Comparison of ENCODE assay signal across 25 mouse cellular contexts in genomic region chr15:97256411-97256810, GRCm38 (mm10). TPM values are rescaled to one million over a fixed set of nuclear protein-coding genes. Genes with fewer than 3 reads are reported as not detected.
DNase-seq lines count a peak whose midpoint lies in the region; ATAC-seq and TF ChIP-seq lines count a peak whose summit lies in the region.
"Had no signal": no experiment of that assay in that cellular context is flagged by ENCODE, and none has a peak within 500 bp of the region (broad histone marks: within the 10 kb centered on the region; RNA-seq: fewer than 3 reads in every experiment).

No protein-coding gene starts in this region.

- H3K36me3 ChIP-seq in kidney, embryonic 14.5 days (ENCODE audit: control insufficient read depth, insufficient read depth, low read length), result no peaks in the 10 kb centered on the region
- no peaks in the 10 kb centered on the region for H3K36me3 ChIP-seq in kidney, postnatal 0 days (ENCODE audit: insufficient read depth, low read length)
- no peaks in the 10 kb centered on the region for H3K36me3 ChIP-seq in E14TG2a.4 (ENCODE audit: insufficient read depth, low read length)
- H3K36me3 ChIP-seq: embryonic facial prominence, embryonic 10.5 days; embryonic facial prominence, embryonic 12.5 days; forebrain, embryonic 15.5 days; G1E had no signal

- no peak overlapping the region for H3K27ac ChIP-seq in kidney, embryonic 14.5 days (ENCODE audit: low read depth, low read length)
- H3K27ac ChIP-seq in kidney, postnatal 0 days, result no peak overlapping the region; the same call in 1 of the 2 replicates
- H3K27ac ChIP-seq: embryonic facial prominence, embryonic 10.5 days; embryonic facial prominence, embryonic 12.5 days; forebrain, embryonic 13.5 days; forebrain, embryonic 15.5 days had no signal

- no peak overlapping the region for H3K4me2 ChIP-seq in kidney, embryonic 14.5 days (replicated peaks; ENCODE audit: low read depth, low read length)
- H3K4me2 ChIP-seq in kidney, postnatal 0 days (ENCODE audit: low read length), result 0 out of 2 replicates have a peak overlapping the region, but pooled peaks have one; percentile 7
- H3K4me2 ChIP-seq: embryonic facial prominence, embryonic 12.5 days; forebrain, embryonic 13.5 days; forebrain, embryonic 15.5 days had no signal

- no peaks in the 10 kb centered on the region for H3K27me3 ChIP-seq in kidney, embryonic 14.5 days (ENCODE audit: control insufficient read depth, insufficient read depth, low read length)
- H3K27me3 ChIP-seq in kidney, postnatal 0 days (ENCODE audit: insufficient read depth, low read length), result no peaks in the 10 kb centered on the region
- H3K27me3 ChIP-seq in E14TG2a.4 (ENCODE audit: insufficient read depth, low read length), result no peaks in the 10 kb centered on the region
- H3K27me3 ChIP-seq: CH12.LX; embryonic facial prominence, embryonic 12.5 days; forebrain, embryonic 13.5 days; forebrain, embryonic 15.5 days; Patski had no signal

- no peak overlapping the region for H3K4me3 ChIP-seq in kidney, embryonic 14.5 days (ENCODE audit: low read length)
- no peak overlapping the region for H3K4me3 ChIP-seq in kidney, postnatal 0 days (replicated peaks; ENCODE audit: low read depth, low read length)
- H3K4me3 ChIP-seq in E14TG2a.4 (replicated peaks; ENCODE audit: low read length), result peak overlapping the region; percentile 49
- H3K4me3 ChIP-seq: embryonic facial prominence, embryonic 10.5 days; embryonic facial prominence, embryonic 12.5 days; forebrain, embryonic 13.5 days; forebrain, embryonic 15.5 days had no signal

- 92% methylated on average over 11 of the region's 11 CpGs for WGBS in kidney, embryonic 14.5 days
- WGBS in kidney, postnatal 0 days, result 83% methylated on average over 11 of the region's 11 CpGs

- no peaks in the 10 kb centered on the region for H3K9me3 ChIP-seq in kidney, embryonic 14.5 days (ENCODE audit: control insufficient read depth, low read length)
- H3K9me3 ChIP-seq in kidney, postnatal 0 days (replicated peaks; ENCODE audit: low read length), result no peaks in the 10 kb centered on the region
- peaks cover 13% of the 10 kb centered on the region; the same call in 1 of the 2 replicates for H3K9me3 ChIP-seq in E14TG2a.4 (ENCODE audit: low read length)
- H3K9me3 ChIP-seq: embryonic facial prominence, embryonic 12.5 days; forebrain, embryonic 13.5 days; forebrain, embryonic 15.5 days had no signal

- no peak overlapping the region for H3K9ac ChIP-seq in kidney, embryonic 14.5 days (ENCODE audit: low read depth, low read length)
- no peak overlapping the region for H3K9ac ChIP-seq in kidney, postnatal 0 days (ENCODE audit: low read depth, low read length)
- H3K9ac ChIP-seq: embryonic facial prominence, embryonic 12.5 days; forebrain, embryonic 13.5 days; forebrain, embryonic 15.5 days; forebrain, postnatal 0 days had no signal

- peaks cover 3% of the 10 kb centered on the region; the same call in 1 of the 2 replicates for H3K4me1 ChIP-seq in kidney, embryonic 14.5 days (ENCODE audit: control insufficient read depth, insufficient read depth, low read length)
- 0 out of 2 replicates have a peak, but pooled peaks cover 5% of the 10 kb centered on the region for H3K4me1 ChIP-seq in kidney, postnatal 0 days (replicated peaks; ENCODE audit: insufficient read depth, low read length)
- H3K4me1 ChIP-seq in E14TG2a.4 (replicated peaks; ENCODE audit: low read depth, low read length), result peaks cover 33% of the 10 kb centered on the region
- H3K4me1 ChIP-seq: embryonic facial prominence, embryonic 12.5 days; forebrain, embryonic 13.5 days had no signal

- DNase-seq in kidney, adult 9 months, result no peak
- DNase-seq in kidney, postnatal 0 days (ENCODE audit: low spot score), result no peak
- DNase-seq in kidney, postnatal 25 days, result no peak
- peak; percentile 39 for DNase-seq in R1 (ENCODE audit: low read depth, low spot score)
- DNase-seq in adrenal gland, adult 8-10 months, result no peak
- no peak for DNase-seq in layer of hippocampus, postnatal 25 days (ENCODE audit: extremely low spot score in 1 of 2, low spot score in 1 of 2)
- DNase-seq: adrenal gland, adult 2 months; adrenal gland, postnatal 36 days; B cell, adult 2 months; cerebellum, adult 11-12 months; cerebellum, adult 2 months; cerebellum, adult 9-10 months; cerebellum, postnatal 10 days; cerebellum, postnatal 25 days; forebrain, postnatal 0 days had no signal

- no peak for TF ChIP-seq CTCF in kidney, postnatal 0 days (IDR thresholded peaks at IDR 0.05; ENCODE audit: low read depth)
- no peak for TF ChIP-seq CTCF in E14TG2a.4 (conservative IDR thresholded peaks at IDR 0.05; ENCODE audit: low read length)

- 0 out of 2 replicates have a peak, but pooled peaks have one; percentile 33 for ATAC-seq in kidney, embryonic 14.5 days (ENCODE audit: low FRiP score, low TSS enrichment)
- no peak for ATAC-seq in kidney, postnatal 0 days (replicated peaks; ENCODE audit: low FRiP score, low read depth)
- ATAC-seq: CD4-positive, CD25-positive, alpha-beta regulatory T cell, adult 4 months; forebrain, embryonic 13.5 days; forebrain, embryonic 15.5 days; forebrain, postnatal 0 days; Patski had no signal

RNA-seq across cellular contexts. Expression of gene Amigo2, which starts 9.3 kb away (rescaled TPM):
- polyA plus RNA-seq in kidney, embryonic 14.5 days (2014; fragmentation: Nextera tagmentation; extraction: Ambion mirVana), result 11.9 and 16.9 TPM in 2 replicates
- 11.8 and 12.2 TPM in 2 replicates for polyA plus RNA-seq in kidney, postnatal 0 days (2015; fragmentation: Nextera tagmentation; extraction: Ambion mirVana)
- 1 to 10 TPM; 7.2 to 8.3 (median 7.3) TPM for total RNA-seq in adrenal gland, adult 8-10 months (2022)
- 10 to 100 TPM; 19.5 to 21.0 TPM for total RNA-seq in layer of hippocampus, postnatal 25 days (2021)
- polyA plus RNA-seq: G1E had no signal

RNA-seq across cellular contexts. Expression of gene Pced1b, which starts 9.5 kb away (rescaled TPM):
- 5.4 and 8.7 TPM in 2 replicates for polyA plus RNA-seq in kidney, embryonic 14.5 days (2014; fragmentation: Nextera tagmentation; extraction: Ambion mirVana)
- polyA plus RNA-seq in kidney, postnatal 0 days (2015; fragmentation: Nextera tagmentation; extraction: Ambion mirVana), result 6.6 and 8.0 TPM in 2 replicates
- total RNA-seq in adrenal gland, adult 8-10 months (2022), result 10 to 100 TPM; 23.1 to 47.0 (median 29.6) TPM
- 1 to 10 TPM; 9.3 to 9.6 TPM for total RNA-seq in layer of hippocampus, postnatal 25 days (2021)
